Mouse (Mus musculus) limb, embryonic 12.5 days (tissue): ENCODE results near the gene Nav3. TPM values are rescaled to one million over a fixed set of nuclear protein-coding genes. Genes with fewer than 3 reads are reported as not detected.

ENCODE experiments used
- ATAC-seq: fragments of 200-750 bp; cut with Nextera tagmentation; 2 replicates; pipeline ENCODE4 v1.8.0; 2017; ENCODE audit warnings: low read depth, moderate TSS enrichment; ENCODE audit not compliant: insufficient number of reproducible peaks, insufficient read depth, low FRiP score, low TSS enrichment
- H3K27ac ChIP-seq: fragments of 300-500 bp; sonication (generic); 2 replicates; pipeline ENCODE4 v1.5.1; 2016; ENCODE audit warnings: mild to moderate bottlenecking, moderate library complexity
- H3K27me3 ChIP-seq: fragments of 300-500 bp; sonication (generic); 2 replicates; pipeline ENCODE4 v1.6.1; 2016; ENCODE audit warnings: mild to moderate bottlenecking, moderate library complexity
- H3K36me3 ChIP-seq: fragments of 300-500 bp; sonication (generic); 2 replicates; pipeline ENCODE4 v1.6.1; 2016; ENCODE audit warnings: mild to moderate bottlenecking, moderate library complexity
- H3K4me1 ChIP-seq: fragments of 300-500 bp; sonication (generic); replicated peaks from 2 replicates; pipeline ENCODE4 v1.6.1; 2016
- H3K4me2 ChIP-seq: fragments of 300-500 bp; sonication (generic); 2 replicates; pipeline ENCODE4 v1.6.1; 2016; ENCODE audit warnings: mild to moderate bottlenecking, moderate library complexity
- H3K4me3 ChIP-seq: fragments of 300-500 bp; sonication (generic); replicated peaks from 2 replicates; pipeline ENCODE4 v1.5.1; 2016; ENCODE audit warnings: mild to moderate bottlenecking
- H3K9ac ChIP-seq: fragments of 300-500 bp; sonication (generic); replicated peaks from 2 replicates; pipeline ENCODE4 v1.6.1; 2016; ENCODE audit warnings: mild to moderate bottlenecking, moderate library complexity
- H3K9me3 ChIP-seq: fragments of 300-500 bp; sonication (generic); 2 replicates; pipeline ENCODE4 v1.6.1; 2016; ENCODE audit warnings: mild to moderate bottlenecking, moderate library complexity
- WGBS: fragments of 180-500 bp; shearing (Covaris S2); methylation state at CpG from one replicate; pipeline ENCODE4 v1.1.7; 2016; 5-methylcytosine and 5-hydroxymethylcytosine counted together
- polyA plus RNA-seq: library from polyadenylated mRNA; unstranded; fragments of >200 nt; fragmentation: Nextera tagmentation; extraction: Ambion mirVana; gene quantifications from 2 replicates; pipeline ENCODE4 v1.2.1, GENCODE M21; 2016

Nav3 gene
- polyA plus RNA-seq, 1 experiment from 2014 or later, result 3.0 TPM

GRCm38 (mm10) chr10:109907206-109907605 lies 548.8 kb downstream of the Nav3 start:
- Histone ChIP-seq H3K36me3 (no peaks in the 10 kb centered on the region), H3K27me3 (no peaks in the 10 kb centered on the region), H3K9ac (no peak overlapping the region), H3K27ac (no peak overlapping the region), H3K9me3 (0 out of 2 replicates have a peak, but pooled peaks cover 4% of the 10 kb centered on the region), H3K4me3 (no peak overlapping the region), H3K4me2 (no peak overlapping the region), H3K4me1 (0 out of 2 replicates have a peak, but pooled peaks cover 9% of the 10 kb centered on the region)
- no peak for ATAC-seq
- 80% methylated on average over 4 of the region's 4 CpGs for WGBS

- Histone ChIP-seq H3K36me3 (no peaks in the 10 kb centered on the region), H3K4me2 (no peak overlapping the region), H3K9me3 (0 out of 2 replicates have a peak, but pooled peaks cover 4% of the 10 kb centered on the region), H3K27ac (no peak overlapping the region), H3K9ac (no peak overlapping the region), H3K4me3 (no peak overlapping the region), H3K4me1 (0 out of 2 replicates have a peak, but pooled peaks cover 9% of the 10 kb centered on the region), H3K27me3 (no peaks in the 10 kb centered on the region)
- no peak for ATAC-seq
- WGBS, result 46% methylated on average over 6 of the region's 6 CpGs
Measured at GRCm38 (mm10) chr10:109906413-109906785, 549.6 kb downstream of the Nav3 start.

GRCm38 (mm10) chr10:109905649-109906412 lies 550.2 kb downstream of the Nav3 start:
- Histone ChIP-seq H3K9me3 (0 out of 2 replicates have a peak, but pooled peaks cover 2% of the 10 kb centered on the region), H3K9ac (no peak overlapping the region), H3K27ac (no peak overlapping the region), H3K4me3 (no peak overlapping the region), H3K4me1 (0 out of 2 replicates have a peak, but pooled peaks cover 9% of the 10 kb centered on the region), H3K36me3 (no peaks in the 10 kb centered on the region), H3K27me3 (no peaks in the 10 kb centered on the region), H3K4me2 (no peak overlapping the region)
- WGBS, result 22% methylated on average over 9 of the region's 9 CpGs
- no peak for ATAC-seq

GRCm38 (mm10) chr10:109904841-109905240 lies 551.2 kb downstream of the Nav3 start:
- Histone ChIP-seq H3K9ac (no peak overlapping the region), H3K27me3 (no peaks in the 10 kb centered on the region), H3K27ac (no peak overlapping the region), H3K36me3 (no peaks in the 10 kb centered on the region), H3K4me3 (no peak overlapping the region), H3K4me1 (0 out of 2 replicates have a peak, but pooled peaks cover 9% of the 10 kb centered on the region), H3K4me2 (no peak overlapping the region), H3K9me3 (no peaks in the 10 kb centered on the region)
- no peak for ATAC-seq
- 81% methylated on average over 1 of the region's 1 CpGs for WGBS

DNA sequence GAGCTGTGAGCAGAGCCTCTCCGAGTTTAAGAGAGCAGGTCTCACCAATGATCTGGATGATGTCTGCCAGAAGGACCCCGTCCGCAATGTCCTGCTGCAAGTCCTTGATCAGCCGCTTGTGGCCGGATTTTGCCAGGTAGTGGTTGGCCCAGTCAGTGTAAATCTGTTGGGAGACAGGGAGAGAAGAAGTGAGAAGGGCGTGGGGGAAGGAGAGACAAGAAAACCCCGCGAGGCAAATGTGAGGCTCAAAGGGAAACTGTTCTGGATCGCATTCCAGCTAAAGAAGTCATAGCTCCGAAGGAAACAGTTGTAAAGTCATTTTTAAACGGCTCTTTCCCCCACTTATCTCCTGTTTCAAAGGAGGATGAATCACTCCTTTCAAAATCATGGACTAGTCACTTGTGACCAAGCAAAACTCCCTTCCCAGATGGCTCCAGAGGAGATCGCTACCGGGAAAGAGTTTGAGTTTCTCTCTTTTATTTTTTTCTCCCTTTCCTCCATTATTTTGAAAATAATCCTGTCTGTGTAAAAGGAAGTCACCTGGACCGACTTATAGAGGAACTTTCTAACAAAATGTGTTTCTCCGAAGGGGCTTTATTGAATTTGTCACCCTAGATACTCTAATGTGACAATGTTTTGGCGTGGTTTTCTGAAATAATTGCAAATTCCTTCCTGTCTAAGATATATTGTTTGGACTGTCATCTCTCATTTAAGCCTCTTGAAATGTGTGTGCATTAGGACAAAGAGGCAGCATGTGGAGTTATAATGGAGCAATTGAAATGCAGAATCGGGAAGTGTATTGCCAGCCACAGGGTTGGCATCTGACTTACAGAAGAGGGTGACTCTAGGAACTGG lies 552.1 kb downstream of the Nav3 start:
- Histone ChIP-seq H3K27me3 (no peaks in the 10 kb centered on the region), H3K9me3 (no peaks in the 10 kb centered on the region), H3K9ac (no peak overlapping the region), H3K36me3 (no peaks in the 10 kb centered on the region), H3K4me2 (no peak overlapping the region), H3K4me3 (no peak overlapping the region), H3K4me1 (0 out of 2 replicates have a peak, but pooled peaks cover 13% of the 10 kb centered on the region), H3K27ac (no peak overlapping the region)
- 69% methylated on average over 17 of the region's 17 CpGs for WGBS
- no peak for ATAC-seq

DNA sequence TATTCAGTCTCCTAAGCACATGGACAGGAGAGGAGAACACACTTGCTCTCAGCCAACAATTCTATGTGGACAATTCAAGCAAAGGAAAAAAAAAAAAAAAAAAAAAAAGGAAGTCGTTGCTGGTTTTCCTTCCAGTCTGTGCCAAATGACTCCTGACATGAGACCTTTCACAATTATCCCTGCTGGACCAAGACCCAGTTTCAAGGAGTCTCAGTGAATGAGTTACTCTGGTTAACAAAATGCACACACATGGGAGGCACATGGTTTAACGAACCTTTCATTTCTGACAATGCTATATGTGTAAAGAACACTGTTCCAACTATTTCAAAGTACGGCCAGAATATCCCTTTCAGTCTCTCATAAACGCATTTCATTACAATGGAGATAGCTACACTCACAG lies 552.8 kb downstream of the Nav3 start:
- Histone ChIP-seq H3K4me3 (no peak overlapping the region), H3K4me2 (no peak overlapping the region), H3K36me3 (no peaks in the 10 kb centered on the region), H3K27ac (no peak overlapping the region), H3K4me1 (0 out of 2 replicates have a peak, but pooled peaks cover 13% of the 10 kb centered on the region), H3K27me3 (no peaks in the 10 kb centered on the region), H3K9ac (no peak overlapping the region), H3K9me3 (no peaks in the 10 kb centered on the region)
- ATAC-seq, result no peak
- 82% methylated on average over 4 of the region's 4 CpGs for WGBS

GRCm38 (mm10) chr10:109889171-109889475 lies 566.9 kb downstream of the Nav3 start:
- Histone ChIP-seq H3K36me3 (no peaks in the 10 kb centered on the region), H3K9ac (no peak overlapping the region), H3K4me1 (no peaks in the 10 kb centered on the region), H3K9me3 (no peaks in the 10 kb centered on the region), H3K27me3 (no peaks in the 10 kb centered on the region), H3K4me2 (no peak overlapping the region), H3K4me3 (no peak overlapping the region), H3K27ac (no peak overlapping the region)
- ATAC-seq, result no peak
- 91% methylated on average over 3 of the region's 3 CpGs for WGBS

DNA sequence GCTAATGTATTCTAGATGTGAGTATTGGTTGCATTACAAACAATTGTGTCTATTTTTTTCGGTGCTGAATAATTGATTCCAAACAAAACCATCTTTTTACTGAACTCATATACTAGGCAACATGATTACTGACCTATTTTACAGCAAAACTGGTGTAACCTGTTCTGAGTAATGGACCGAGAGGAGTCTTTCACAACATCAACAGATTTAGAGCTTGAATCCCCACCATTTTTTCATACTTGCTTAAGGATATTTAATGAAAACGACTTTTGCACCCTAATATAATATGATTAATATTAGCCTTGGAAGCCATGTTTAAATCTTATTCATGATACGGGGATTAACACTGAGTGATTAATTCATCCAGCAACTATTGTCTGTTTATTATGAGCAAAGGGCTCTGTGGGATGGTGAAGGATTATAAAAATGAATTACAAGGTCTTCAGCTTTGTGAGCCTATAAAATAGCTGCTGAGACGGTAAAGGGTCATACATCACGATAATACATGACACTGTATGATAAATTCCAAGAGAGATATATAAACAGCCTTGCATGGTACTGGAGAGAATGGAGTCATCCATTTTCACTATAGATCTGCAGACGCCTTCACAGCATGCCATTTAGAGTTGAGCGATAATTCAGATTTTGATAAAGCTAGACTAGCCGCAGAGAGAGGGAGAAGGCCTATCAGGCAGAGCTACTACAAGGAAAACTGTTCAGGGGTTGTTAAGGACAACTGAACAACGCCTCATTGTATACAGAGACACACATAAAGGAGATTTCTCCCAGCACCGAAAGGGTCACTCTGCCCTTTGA lies 567.4 kb downstream of the Nav3 start:
- 80% methylated on average over 11 of the region's 11 CpGs for WGBS
- no peaks in the 10 kb centered on the region for H3K27me3 ChIP-seq
- no peak overlapping the region for H3K4me3 ChIP-seq
- H3K36me3 ChIP-seq, result no peaks in the 10 kb centered on the region
- no peak overlapping the region for H3K4me2 ChIP-seq
- ATAC-seq, result no peak
- no peaks in the 10 kb centered on the region for H3K4me1 ChIP-seq
- no peak overlapping the region for H3K27ac ChIP-seq
- H3K9me3 ChIP-seq, result no peaks in the 10 kb centered on the region
- no peak overlapping the region for H3K9ac ChIP-seq

GRCm38 (mm10) chr10:109887160-109887559 lies 568.8 kb downstream of the Nav3 start:
- Histone ChIP-seq H3K27ac (no peak overlapping the region), H3K4me3 (no peak overlapping the region), H3K4me2 (no peak overlapping the region), H3K9ac (no peak overlapping the region), H3K27me3 (no peaks in the 10 kb centered on the region), H3K4me1 (no peaks in the 10 kb centered on the region), H3K36me3 (no peaks in the 10 kb centered on the region), H3K9me3 (no peaks in the 10 kb centered on the region)
- WGBS, result 79% methylated on average over 3 of the region's 3 CpGs
- no peak for ATAC-seq

GRCm38 (mm10) chr10:109876107-109876506 lies 579.9 kb downstream of the Nav3 start:
- no peak overlapping the region for H3K9ac ChIP-seq
- H3K36me3 ChIP-seq, result no peaks in the 10 kb centered on the region
- no peak overlapping the region for H3K4me3 ChIP-seq
- 85% methylated on average over 4 of the region's 4 CpGs for WGBS
- H3K27me3 ChIP-seq, result no peaks in the 10 kb centered on the region
- H3K9me3 ChIP-seq, result no peaks in the 10 kb centered on the region
- no peak overlapping the region for H3K4me2 ChIP-seq
- ATAC-seq, result no peak
- no peak overlapping the region for H3K27ac ChIP-seq
- no peaks in the 10 kb centered on the region for H3K4me1 ChIP-seq

GRCm38 (mm10) chr10:109875312-109875830 lies 580.6 kb downstream of the Nav3 start:
- Histone ChIP-seq H3K9ac (no peak overlapping the region), H3K27ac (no peak overlapping the region), H3K27me3 (no peaks in the 10 kb centered on the region), H3K4me2 (no peak overlapping the region), H3K4me3 (no peak overlapping the region), H3K36me3 (no peaks in the 10 kb centered on the region), H3K4me1 (no peaks in the 10 kb centered on the region), H3K9me3 (no peaks in the 10 kb centered on the region)
- ATAC-seq, result no peak
